ENCODE assay signal across 8 mouse cellular contexts in genomic region chr4:89309996-89310395, GRCm38 (mm10). TPM values are rescaled to one million over a fixed set of nuclear protein-coding genes. Genes with fewer than 3 reads are reported as not detected.
DNase-seq lines count a peak whose midpoint lies in the region; ATAC-seq and TF ChIP-seq lines count a peak whose summit lies in the region.

No protein-coding gene starts in this region.

- DNase-seq in heart, adult 18-20 months: no peak
- DNase-seq in testis, postnatal 10 days (ENCODE audit: low spot score): no peak
- DNase-seq in left cerebral cortex, postnatal 25 days (ENCODE audit: low spot score in 2 of 2): no peak
- DNase-seq in right cerebral cortex, adult 2 months (ENCODE audit: low spot score in 2 of 2): no peak
- no peak for DNase-seq in kidney, adult 18-20 months

- H3K9ac ChIP-seq in heart, embryonic 11.5 days (ENCODE audit: low read depth, low read length): no peak overlapping the region
- H3K9ac ChIP-seq in liver, embryonic 12.5 days: no peak overlapping the region

- no peak overlapping the region for H3K27ac ChIP-seq in heart, embryonic 11.5 days (ENCODE audit: low read depth, low read length)
- peak overlapping the region; percentile 91; the same call in 1 of the 2 replicates for H3K27ac ChIP-seq in testis, adult 2 months (ENCODE audit: control insufficient read depth, insufficient read depth, low read depth, low read length)
- H3K27ac ChIP-seq in liver, embryonic 12.5 days: no peak overlapping the region

- 3% methylated on average over 11 of the region's 11 CpGs for WGBS in heart, embryonic 11.5 days (ENCODE audit: insufficient replicate concordance)
- 6% methylated on average over 11 of the region's 11 CpGs for WGBS in liver, embryonic 12.5 days (ENCODE audit: insufficient replicate concordance)

- no peak for ATAC-seq in heart, embryonic 11.5 days (replicated peaks; ENCODE audit: insufficient number of reproducible peaks, low FRiP score, low TSS enrichment)
- no peak for ATAC-seq in liver, embryonic 12.5 days

- no peaks in the 10 kb centered on the region for H3K36me3 ChIP-seq in heart, embryonic 11.5 days (ENCODE audit: control insufficient read depth, insufficient read depth, low read length)
- no peaks in the 10 kb centered on the region for H3K36me3 ChIP-seq in testis, adult 2 months (ENCODE audit: control insufficient read depth, insufficient read depth, low read length)
- no peaks in the 10 kb centered on the region for H3K36me3 ChIP-seq in liver, embryonic 12.5 days

- intact Hi-C loops in left cerebral cortex, postnatal 25 days (cut with DNase I): no loop called here

- H3K4me3 ChIP-seq in heart, embryonic 11.5 days (ENCODE audit: low read depth, low read length): peak overlapping the region; percentile 63; the same call in 1 of the 2 replicates
- H3K4me3 ChIP-seq in testis, adult 2 months (ENCODE audit: control insufficient read depth, low read depth, low read length): peak overlapping the region; percentile 93
- peak overlapping the region; percentile 65 for H3K4me3 ChIP-seq in liver, embryonic 12.5 days

- H3K4me1 ChIP-seq in heart, embryonic 11.5 days (ENCODE audit: control insufficient read depth, insufficient read depth, low read length): no peaks in the 10 kb centered on the region; the same call in 1 of the 2 replicates
- peaks cover 4% of the 10 kb centered on the region for H3K4me1 ChIP-seq in testis, adult 2 months (ENCODE audit: control insufficient read depth, insufficient read depth, low read length)
- peaks cover 14% of the 10 kb centered on the region for H3K4me1 ChIP-seq in liver, embryonic 12.5 days

- TF ChIP-seq POLR2A in testis, adult 2 months (IDR thresholded peaks at IDR 0.05; ENCODE audit: control insufficient read depth, low read depth, low read length): no peak

- peak overlapping the region; percentile 97 for H3K4me2 ChIP-seq in heart, embryonic 11.5 days
- peak overlapping the region; percentile 99 for H3K4me2 ChIP-seq in liver, embryonic 12.5 days

- H3K27me3 ChIP-seq in heart, embryonic 11.5 days (ENCODE audit: control insufficient read depth, insufficient read depth, low read length): peaks cover 45% of the 10 kb centered on the region
- H3K27me3 ChIP-seq in testis, adult 2 months (ENCODE audit: control insufficient read depth, insufficient read depth, low read length): no peaks in the 10 kb centered on the region
- H3K27me3 ChIP-seq in liver, embryonic 12.5 days (replicated peaks): peaks cover 81% of the 10 kb centered on the region

- H3K9me3 ChIP-seq in heart, embryonic 11.5 days (replicated peaks; ENCODE audit: control insufficient read depth, low read length): no peaks in the 10 kb centered on the region
- H3K9me3 ChIP-seq in liver, embryonic 12.5 days (replicated peaks): no peaks in the 10 kb centered on the region

- TF ChIP-seq CTCF in testis, adult 2 months (IDR thresholded peaks at IDR 0.05; ENCODE audit: control insufficient read depth, insufficient read depth, insufficient replicate concordance, low read depth, low read length): no peak

RNA-seq across cellular contexts. Expression of gene Cdkn2b, which starts 0.8 kb away (rescaled TPM):
- 2.4 and 2.7 TPM in 2 replicates for polyA plus RNA-seq in heart, embryonic 11.5 days (2014; fragmentation: Nextera tagmentation; extraction: Ambion mirVana)
- total RNA-seq in heart, adult 18-20 months (2021): 1 to 10 TPM in 1 of 2 experiments, under 1 TPM in 1; 0.82 to 1.5 TPM
- polyA plus RNA-seq in testis, adult 2 months (2012; rRNA removed): 7.8 and 8.2 TPM in 2 replicates
- polyA plus RNA-seq in liver, embryonic 12.5 days (2016; fragmentation: Nextera tagmentation; extraction: Ambion mirVana): 0.16 and 0.25 TPM in 2 replicates
- total RNA-seq in left cerebral cortex, postnatal 25 days (2021): 1 to 10 TPM; 1.4 to 1.5 TPM

RNA-seq across cellular contexts. Expression of gene Cdkn2a, which starts 15.5 kb away (rescaled TPM):
- polyA plus RNA-seq in heart, embryonic 11.5 days (2014; fragmentation: Nextera tagmentation; extraction: Ambion mirVana): not detected in 2 replicates
- under 1 TPM; 0.30 to 0.59 TPM for total RNA-seq in heart, adult 18-20 months (2021)
- 13.3 and 15.0 TPM in 2 replicates for polyA plus RNA-seq in testis, adult 2 months (2012; rRNA removed)
- polyA plus RNA-seq in liver, embryonic 12.5 days (2016; fragmentation: Nextera tagmentation; extraction: Ambion mirVana): not detected in 2 replicates
- not detected for total RNA-seq in left cerebral cortex, postnatal 25 days (2021)

Comparison
In these comparisons a context has a peak if more than half of its experiments do, and no peak if none do; other contexts are left out.
1. RNA of gene Cdkn2a, which starts 15.5 kb away (polyA plus RNA-seq): 13.3 to 15.0 TPM in testis, adult 2 months; not detected in liver, embryonic 12.5 days and not detected in heart, embryonic 11.5 days; every median in the first group is over 10 times any median in the second.
2. Peak in every context shown above with its lines, with median percentiles within 50 percentile points of each other: H3K4me3 ChIP-seq.